Mouse (Mus musculus) megakaryocyte, adult 5-6 weeks (primary cell): Measurements from ENCODE around the gene Tada1. TPM values are rescaled to one million over a fixed set of nuclear protein-coding genes. Genes with fewer than 3 reads are reported as not detected.
A peak's percentile ranks its signal among the peaks of the same experiment; 100 is the strongest.

Experiments used
- ATAC-seq: 2 replicates; pipeline ENCODE4 v1.8.0; 2016; ENCODE audit warnings: mild to moderate bottlenecking, inconsistent platforms; ENCODE audit not compliant: poor library complexity, severe bottlenecking
- total RNA-seq, 2 experiments: library from RNA; stranded (forward) in 1 of 2; stranded (reverse) in 1 of 2; fragments of 153-499, 151-499 nt in 1 of 2; fragments of 221-1000, 200-1000 nt in 1 of 2; gene quantifications; 2 replicates each; pipeline versions ENCODE4 v1.2.3 to v1.2.4; 2015 to 2017

Gene Tada1
- total RNA-seq (2015) (44.1 and 47.3 TPM in 2 replicates), total RNA-seq (2017) (28.9 and 29.4 TPM in 2 replicates)

DNA sequence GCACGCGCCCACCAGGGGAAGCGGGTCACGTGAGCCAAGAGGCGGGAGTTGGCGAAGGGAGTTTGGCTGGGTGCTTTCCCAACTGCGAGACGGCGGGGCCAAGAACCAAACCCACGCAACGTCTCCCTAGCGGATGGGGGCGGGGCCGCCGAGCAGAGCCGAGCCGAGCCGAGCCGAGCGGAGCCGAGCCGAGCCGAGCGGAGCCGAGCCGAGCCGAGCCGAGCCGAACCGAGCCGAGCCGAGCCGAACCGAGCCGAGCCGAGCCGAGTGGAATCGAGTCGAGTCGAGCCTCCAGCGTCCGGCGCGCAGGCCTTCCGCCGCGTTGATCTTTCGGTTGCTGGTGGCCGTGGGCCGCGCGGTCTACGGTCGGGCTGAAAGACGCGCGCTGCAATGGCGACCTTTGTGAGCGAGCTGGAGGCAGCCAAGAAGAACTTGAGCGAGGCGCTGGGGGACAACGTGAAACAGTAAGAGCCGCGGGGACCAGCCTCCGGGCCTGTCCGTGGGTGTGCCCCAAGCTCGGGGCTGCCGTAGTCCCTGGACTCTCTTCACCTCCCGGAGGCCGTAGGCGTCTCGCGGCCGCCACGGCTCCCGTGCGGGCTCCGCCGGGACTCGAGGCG is at the start of gene Tada1:
Gene Tada1 (plus strand): TSS at position 85 of the 617 bp plus-strand sequence.
- ATAC-seq = peak; percentile 78

DNA sequence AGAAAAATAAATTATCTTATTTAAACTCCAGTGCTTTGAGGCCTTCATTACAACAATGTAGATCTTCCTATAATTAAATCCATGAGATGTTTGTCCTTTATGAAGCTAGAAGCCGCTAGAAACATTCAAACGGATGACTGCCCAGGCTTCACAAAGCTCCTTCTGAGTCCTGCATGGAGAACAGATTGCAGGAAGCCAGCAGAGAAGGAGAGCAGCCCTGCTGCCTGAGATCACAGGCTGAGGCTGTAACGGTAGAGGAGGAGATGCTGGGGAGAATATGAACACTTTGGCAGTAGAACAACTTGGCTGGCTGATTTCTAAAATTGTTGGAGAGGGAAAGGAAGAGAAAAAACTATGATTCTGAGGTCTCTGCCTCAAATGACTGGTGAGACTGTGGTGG is 48.1 kb upstream of the Tada1 start:
- ATAC-seq = no peak

DNA sequence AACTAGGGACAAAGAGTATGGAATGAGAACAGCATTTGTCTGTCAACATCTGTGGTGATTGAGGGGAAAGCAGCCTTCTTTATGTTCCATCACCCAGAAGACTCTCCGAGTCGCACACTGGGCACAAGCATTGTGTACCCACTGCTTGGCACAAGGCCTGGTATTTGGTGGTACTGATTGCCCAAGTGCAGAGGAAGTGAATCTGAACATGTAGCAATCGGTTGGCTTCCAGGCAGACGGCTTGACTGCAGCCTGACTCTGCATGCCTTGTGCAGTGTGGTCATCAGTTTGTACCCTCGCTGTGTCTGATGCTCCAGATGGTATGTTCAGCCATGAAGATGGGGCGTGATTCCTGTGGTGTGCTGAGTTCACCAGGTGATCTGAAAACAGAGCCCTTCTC is 39.8 kb upstream of the Tada1 start:
- peak; percentile 94 for ATAC-seq

DNA sequence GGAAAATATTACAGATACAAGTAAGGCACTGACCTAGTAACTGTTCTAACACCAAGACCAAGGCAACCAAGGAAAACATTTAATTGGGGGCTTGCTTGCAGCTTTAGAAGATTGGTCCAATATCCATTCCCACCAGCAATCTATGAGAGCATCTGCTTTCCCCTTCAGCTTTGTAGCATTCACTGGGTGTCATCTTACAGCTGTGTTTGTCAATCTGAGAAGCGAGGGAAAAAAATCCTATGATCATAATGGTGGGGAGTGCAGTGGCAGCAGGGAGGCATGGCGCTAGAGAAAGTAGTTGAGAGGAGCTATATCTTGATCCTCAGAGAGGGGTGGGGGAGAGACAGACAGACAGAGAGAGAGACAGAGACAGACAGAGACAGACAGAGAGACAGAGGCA is 36.8 kb upstream of the Tada1 start:
- no peak for ATAC-seq

DNA sequence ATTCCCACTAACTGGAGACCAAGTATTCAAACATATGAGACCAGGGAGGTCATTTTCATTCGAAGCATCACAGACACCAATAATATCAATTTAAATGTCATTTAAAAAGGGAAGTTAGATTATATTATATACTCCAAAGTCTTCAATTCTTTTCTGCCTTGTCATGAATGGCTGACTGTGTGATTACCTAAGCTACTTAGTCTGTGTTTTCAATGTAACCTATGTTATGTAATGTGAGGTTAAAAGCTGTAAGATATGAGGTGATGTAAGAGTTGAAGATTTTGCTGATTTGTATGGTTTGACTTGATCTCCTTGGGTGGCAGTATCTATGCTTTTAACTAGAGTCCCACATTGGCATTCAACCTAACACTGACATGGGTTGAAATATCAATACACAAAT is 36.4 kb upstream of the Tada1 start:
- ATAC-seq = peak; percentile 43

- no peak for ATAC-seq
Measured at GRCm38 (mm10) chr1:166343586-166343985, 35.3 kb upstream of the Tada1 start.

DNA sequence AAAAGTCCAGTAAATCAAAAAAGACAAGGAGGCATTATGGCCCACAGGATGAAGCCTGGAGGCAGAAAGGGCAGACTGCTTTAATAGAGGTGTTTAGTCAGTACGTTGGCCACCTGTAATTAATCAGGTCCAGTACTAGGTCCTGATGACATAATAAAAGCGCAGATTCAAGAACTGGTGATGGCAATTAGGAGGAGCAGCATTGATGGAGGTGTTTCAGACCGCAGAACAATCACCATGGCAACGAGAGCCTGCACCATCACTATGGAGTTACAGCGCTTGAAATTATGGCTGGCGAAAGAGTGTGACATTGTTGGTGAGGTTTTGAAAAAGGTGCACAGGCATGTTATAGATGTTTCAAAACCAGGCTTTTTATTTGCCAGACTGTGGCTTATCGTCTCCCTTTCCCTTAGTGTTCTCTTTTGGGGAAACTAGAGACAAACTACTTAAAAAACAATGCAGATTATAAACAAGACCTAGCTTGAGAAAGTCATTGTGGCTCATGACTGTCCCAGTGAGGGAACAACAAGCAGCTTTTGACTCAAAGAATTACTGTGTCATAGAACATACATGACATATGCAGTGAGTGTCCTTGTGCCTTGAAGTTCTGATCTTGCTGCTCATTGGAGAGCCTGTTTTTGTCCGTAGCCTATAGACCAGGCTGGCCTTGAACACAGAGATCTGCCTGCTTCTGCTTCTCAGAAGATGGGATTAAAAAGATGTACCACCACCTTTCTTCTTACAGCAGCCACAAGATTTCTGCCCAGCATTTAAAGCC is 34.4 kb upstream of the Tada1 start:
- no peak for ATAC-seq

- peak; percentile 83 for ATAC-seq
Measured at GRCm38 (mm10) chr1:166345602-166346001, 33.3 kb upstream of the Tada1 start.

DNA sequence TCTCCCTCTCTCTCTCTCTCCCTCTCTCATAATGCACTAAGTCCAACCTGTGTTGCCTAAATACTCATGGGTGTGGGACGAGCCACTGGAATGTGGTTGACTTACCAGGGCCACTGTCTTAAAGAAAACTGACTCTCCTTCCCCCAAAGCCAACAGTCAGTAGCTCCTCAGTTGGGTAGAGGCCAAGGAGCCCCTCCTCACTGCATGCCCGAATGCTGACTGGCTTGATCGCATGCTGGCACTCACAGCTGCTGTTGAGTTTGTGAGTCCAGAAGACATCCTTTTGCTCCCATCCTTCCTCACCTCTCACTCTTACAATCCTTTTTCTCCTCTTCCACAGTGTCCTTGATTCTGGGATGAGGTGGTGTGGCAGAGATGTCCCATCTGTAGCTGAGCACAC is 32.0 kb upstream of the Tada1 start:
- no peak for ATAC-seq

GRCm38 (mm10) chr1:166349341-166349740 is 29.6 kb upstream of the Tada1 start:
- ATAC-seq = no peak

GRCm38 (mm10) chr1:166349751-166350150 is 29.1 kb upstream of the Tada1 start:
- no peak for ATAC-seq

GRCm38 (mm10) chr1:166360157-166360855 is 18.6 kb upstream of the Tada1 start:
- ATAC-seq = peak; percentile 100

DNA sequence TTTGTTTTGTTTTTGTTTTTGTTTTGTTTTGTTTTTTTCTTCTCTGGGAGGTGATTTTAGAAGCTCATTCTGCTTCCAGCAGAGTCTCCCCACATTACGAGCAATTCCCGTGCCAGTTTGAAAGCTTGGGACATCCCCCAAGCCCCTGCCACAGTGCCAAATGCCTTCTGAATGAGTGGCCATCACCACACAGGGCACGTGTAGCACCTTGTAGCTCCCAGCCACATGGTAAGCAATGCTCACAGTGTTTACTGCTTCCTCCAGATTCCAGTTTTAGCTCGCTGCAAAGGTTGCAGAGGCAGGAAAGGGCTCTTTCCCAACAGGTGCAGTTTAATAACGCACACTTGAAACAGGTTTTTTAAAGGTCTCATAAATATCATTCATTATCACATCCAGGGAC is 18.0 kb upstream of the Tada1 start:
- no peak for ATAC-seq

DNA sequence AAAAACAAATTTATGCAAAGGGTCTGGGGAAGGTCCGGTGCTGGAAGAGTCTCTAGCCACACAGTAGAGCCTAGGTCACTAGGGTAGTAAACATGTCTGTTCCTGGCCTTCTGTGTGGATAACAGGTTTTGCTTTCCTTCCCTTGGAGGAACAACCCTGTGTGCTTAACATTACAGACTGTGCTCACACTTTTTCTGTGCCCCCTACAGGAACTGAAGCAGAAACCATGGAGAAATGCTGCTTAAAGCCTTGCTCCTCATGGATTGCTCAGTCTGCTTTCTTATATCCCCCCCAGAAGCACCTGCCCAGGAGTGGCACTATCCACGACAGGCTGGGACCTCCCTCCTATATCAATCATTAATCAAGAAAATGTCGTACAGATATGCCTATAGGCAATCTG is 17.1 kb upstream of the Tada1 start:
- no peak for ATAC-seq

DNA sequence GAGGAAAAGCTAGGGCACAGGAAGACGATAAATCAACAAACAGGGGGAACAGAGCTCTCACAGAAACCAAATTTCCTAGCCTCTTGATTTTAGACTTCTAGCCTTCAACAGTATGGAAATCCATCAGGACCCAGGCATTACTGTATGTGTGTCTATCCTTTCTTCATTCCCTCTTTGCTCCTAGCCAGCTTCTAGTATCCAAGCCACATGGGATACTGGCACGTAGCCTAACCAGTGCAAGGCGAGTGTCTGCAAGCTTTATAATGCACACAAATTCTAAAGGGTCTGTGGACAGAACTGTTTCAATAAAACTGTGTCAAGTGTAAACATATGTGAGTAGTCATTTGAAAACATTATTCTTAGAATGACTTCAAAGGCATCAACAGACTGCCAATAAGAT is 16.2 kb upstream of the Tada1 start:
- ATAC-seq = no peak

DNA sequence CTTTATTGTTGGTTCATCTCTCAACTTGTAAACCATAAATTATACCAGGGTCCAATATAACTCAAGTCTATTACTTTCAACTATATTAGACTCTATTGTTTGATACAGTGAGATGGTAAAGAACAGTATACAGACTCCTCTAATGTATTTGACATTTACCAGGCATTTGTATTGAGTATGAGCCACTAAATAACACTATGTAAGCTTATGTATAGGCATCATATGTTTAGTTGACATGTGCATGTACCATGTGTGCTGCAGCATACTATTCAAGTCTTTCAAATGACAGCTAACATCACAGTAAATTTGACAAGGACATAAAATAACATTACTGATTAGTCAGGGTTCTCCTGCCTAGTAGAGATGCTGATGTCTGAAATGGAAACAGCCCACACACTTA is 15.8 kb upstream of the Tada1 start:
- ATAC-seq = no peak

DNA sequence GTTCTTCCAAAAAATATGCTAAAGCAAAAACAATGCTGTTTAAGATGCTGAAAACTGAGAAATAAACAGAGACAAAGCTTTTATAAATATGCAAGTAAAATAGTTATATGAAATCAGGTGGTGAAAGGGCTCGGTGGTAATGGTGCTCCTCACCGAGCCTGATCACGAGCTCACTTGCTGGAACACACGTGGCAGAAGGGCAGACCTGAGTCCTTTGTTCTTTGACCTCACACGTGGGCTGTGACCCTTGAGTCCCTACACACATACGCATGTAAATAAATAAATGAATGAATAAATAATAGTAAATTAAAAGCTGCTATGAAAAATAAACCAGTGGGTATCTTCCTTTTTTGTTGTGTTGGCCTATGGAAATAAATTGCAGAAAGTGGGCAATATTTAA is 1.7 kb upstream of the Tada1 start:
- no peak for ATAC-seq

DNA sequence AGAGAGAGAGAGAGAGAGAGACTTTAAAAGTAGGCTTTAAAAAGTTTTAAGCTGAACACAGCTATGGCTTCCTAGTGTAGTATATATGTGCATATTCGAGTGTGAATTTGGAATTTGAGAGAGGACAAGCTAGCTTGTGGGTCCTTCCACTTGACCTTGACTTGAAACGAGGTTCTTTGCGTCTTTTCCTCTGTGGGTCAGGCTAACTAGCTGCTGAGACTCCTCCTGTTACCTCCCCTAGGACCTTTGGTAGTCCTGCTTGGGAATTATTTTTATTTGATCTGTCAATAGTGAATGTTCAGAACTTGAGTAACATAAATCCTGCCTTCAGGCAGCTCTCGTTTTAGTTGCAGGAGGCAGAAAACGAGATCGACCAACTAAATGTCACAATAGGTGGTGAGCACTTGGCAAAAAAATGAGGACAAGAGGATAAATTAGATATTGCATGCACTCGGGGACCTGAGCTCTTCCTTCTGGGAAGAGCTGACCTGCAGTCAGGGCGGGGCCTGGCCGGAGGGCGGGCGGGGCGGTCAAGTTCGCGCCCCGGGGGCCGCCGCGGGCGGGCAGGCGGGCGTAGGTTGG is 375 bp upstream of the Tada1 start:
- no peak for ATAC-seq

DNA sequence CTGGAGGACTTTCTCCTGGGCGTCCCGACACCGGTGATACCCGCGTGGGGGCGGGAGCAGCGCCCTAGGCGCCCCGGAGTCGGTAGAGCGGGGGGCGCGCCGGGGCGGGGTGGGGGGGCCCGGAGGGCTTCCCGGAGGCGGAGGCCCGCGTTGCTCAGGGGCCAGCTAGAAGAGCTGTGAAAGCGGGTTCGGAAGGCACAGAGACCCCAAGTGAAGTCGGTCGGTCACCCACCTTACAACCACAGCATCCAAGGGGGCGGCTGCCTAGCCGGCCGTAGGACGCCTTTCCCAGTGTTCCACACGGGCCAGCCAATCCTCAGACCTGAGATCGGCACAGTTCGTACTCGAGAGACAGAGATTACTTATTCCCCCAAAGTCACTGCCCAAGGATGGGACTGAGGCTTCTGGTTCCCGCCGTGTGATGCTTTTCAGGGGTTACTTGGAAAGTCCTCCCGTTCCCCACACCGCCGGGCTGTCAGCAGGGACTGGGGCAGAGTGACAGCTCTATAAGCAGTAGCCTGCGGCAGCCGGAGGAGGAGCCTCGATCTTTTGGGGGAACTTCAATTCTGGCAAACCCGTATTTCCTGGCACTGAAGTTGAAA is 834 bp downstream of the Tada1 start:
- peak; percentile 62 for ATAC-seq

GRCm38 (mm10) chr1:166381336-166381735 is 2.4 kb downstream of the Tada1 start:
- no peak for ATAC-seq

GRCm38 (mm10) chr1:166381821-166382220 is 2.9 kb downstream of the Tada1 start:
- ATAC-seq = no peak
